Mouse (Mus musculus): Measurements from ENCODE around the gene Ttll1.
"Not testable (repeated sequence)": the region's sequence is repeated elsewhere in the genome, so short reads cannot be mapped to it uniquely, and the experiment has no call there.

The Ttll1 gene

GRCm38 (mm10) chr15:83523638-83524332 is 13.1 kb upstream of the Ttll1 start:
- no peak for DNase-seq (ENCODE audit: low read depth in 2 of 2, low spot score in 2 of 2)

GRCm38 (mm10) chr15:83523196-83523595 is 12.5 kb upstream of the Ttll1 start:
- no peak for DNase-seq (ENCODE audit: low read depth in 2 of 2, low spot score in 2 of 2)

GRCm38 (mm10) chr15:83520861-83521382 is 10.2 kb upstream of the Ttll1 start:
- DNase-seq (ENCODE audit: low read depth in 2 of 2, low spot score in 2 of 2), result no peak

GRCm38 (mm10) chr15:83518215-83519048 is 7.7 kb upstream of the Ttll1 start:
- peak; percentile 50 to 66 for DNase-seq (ENCODE audit: low read depth in 2 of 2, low spot score in 2 of 2)

GRCm38 (mm10) chr15:83515018-83515417 is 4.3 kb upstream of the Ttll1 start:
- no peak for DNase-seq (ENCODE audit: low read depth in 2 of 2, low spot score in 2 of 2)

GRCm38 (mm10) chr15:83512489-83513281 is 2.0 kb upstream of the Ttll1 start:
- no peak for DNase-seq (ENCODE audit: low read depth in 2 of 2, low spot score in 2 of 2)

GRCm38 (mm10) chr15:83509950-83510804 is 516 bp downstream of the Ttll1 start:
- no peak for DNase-seq (ENCODE audit: low read depth in 2 of 2, low spot score in 2 of 2)

GRCm38 (mm10) chr15:83501483-83501882 is 9.2 kb downstream of the Ttll1 start:
- DNase-seq (ENCODE audit: low read depth in 2 of 2, low spot score in 2 of 2), result not testable (repeated sequence)

GRCm38 (mm10) chr15:83500352-83500751 is 10.3 kb downstream of the Ttll1 start:
- peak; percentile 53 to 60 for DNase-seq (ENCODE audit: low read depth in 2 of 2, low spot score in 2 of 2)

- DNase-seq (ENCODE audit: low read depth in 2 of 2, low spot score in 2 of 2), result no peak
These were observed 11.4 kb downstream of the Ttll1 start for GRCm38 (mm10) chr15:83499211-83499755.

GRCm38 (mm10) chr15:83497299-83497698 is 13.4 kb downstream of the Ttll1 start:
- no peak for DNase-seq (ENCODE audit: low read depth in 2 of 2, low spot score in 2 of 2)

- no peak for DNase-seq (ENCODE audit: low read depth in 2 of 2, low spot score in 2 of 2)
These were observed 14.8 kb downstream of the Ttll1 start for GRCm38 (mm10) chr15:83495787-83496367.

GRCm38 (mm10) chr15:83495195-83495594 is 15.5 kb downstream of the Ttll1 start:
- DNase-seq (ENCODE audit: low read depth in 2 of 2, low spot score in 2 of 2), result no peak

GRCm38 (mm10) chr15:83494572-83494920 is 16.1 kb downstream of the Ttll1 start:
- DNase-seq (ENCODE audit: low read depth in 2 of 2, low spot score in 2 of 2), result no peak

GRCm38 (mm10) chr15:83493856-83494571 is 16.7 kb downstream of the Ttll1 start:
- DNase-seq (ENCODE audit: low read depth in 2 of 2, low spot score in 2 of 2), result no peak

- no peak for DNase-seq (ENCODE audit: low read depth in 2 of 2, low spot score in 2 of 2)
These were observed 18.8 kb downstream of the Ttll1 start for GRCm38 (mm10) chr15:83491891-83492290.

GRCm38 (mm10) chr15:83489471-83489870 is 21.2 kb downstream of the Ttll1 start:
- no peak for DNase-seq (ENCODE audit: low read depth in 2 of 2, low spot score in 2 of 2)

GRCm38 (mm10) chr15:83487477-83488115 is 23.1 kb downstream of the Ttll1 start:
- no peak for DNase-seq (ENCODE audit: low read depth in 2 of 2, low spot score in 2 of 2)

GRCm38 (mm10) chr15:83484311-83484710 is 26.4 kb downstream of the Ttll1 start:
- DNase-seq (ENCODE audit: low read depth in 2 of 2, low spot score in 2 of 2), result no peak
